7 mouse cellular contexts compared by ENCODE assay signal in genomic region chr6:113377496-113378385, GRCm38 (mm10). TPM values are rescaled to one million over a fixed set of nuclear protein-coding genes. Genes with fewer than 3 reads are reported as not detected.
DNase-seq lines count a peak whose midpoint lies in the region; ATAC-seq and TF ChIP-seq lines count a peak whose summit lies in the region.

TSS of gene Tada3 (minus strand) at chr6:113377883.
TSS of gene Arpc4 (plus strand) at chr6:113378115.

- intact Hi-C loops in left cerebral cortex, postnatal 4 days (cut with DNase I): no loop called here

- TF ChIP-seq CTCF in intestine, postnatal 0 days (IDR thresholded peaks at IDR 0.05; ENCODE audit: low read depth): peak; percentile 48; the same call in 1 of the 2 replicates
- TF ChIP-seq CTCF in small intestine, adult 2 months (IDR thresholded peaks at IDR 0.05; ENCODE audit: extremely low read depth, insufficient read length, insufficient replicate concordance, low read depth, low read length): no peak

- H3K36me3 ChIP-seq in embryonic facial prominence, embryonic 10.5 days (replicated peaks): peaks cover 64% of the 10 kb centered on the region
- H3K36me3 ChIP-seq in intestine, postnatal 0 days (ENCODE audit: control insufficient read depth, insufficient read depth): peaks cover 53% of the 10 kb centered on the region
- peaks cover 51% of the 10 kb centered on the region for H3K36me3 ChIP-seq in midbrain, embryonic 12.5 days
- peaks cover 39% of the 10 kb centered on the region for H3K36me3 ChIP-seq in small intestine, adult 2 months (ENCODE audit: control insufficient read depth, insufficient read depth, low read length)

- no peaks in the 10 kb centered on the region for H3K27me3 ChIP-seq in embryonic facial prominence, embryonic 10.5 days (replicated peaks; ENCODE audit: low read depth, poor library complexity, severe bottlenecking)
- no peaks in the 10 kb centered on the region for H3K27me3 ChIP-seq in intestine, postnatal 0 days (replicated peaks; ENCODE audit: control insufficient read depth, insufficient read depth, low read length)
- no peaks in the 10 kb centered on the region for H3K27me3 ChIP-seq in midbrain, embryonic 12.5 days
- H3K27me3 ChIP-seq in small intestine, adult 2 months (ENCODE audit: control insufficient read depth, insufficient read depth, low read length): no peaks in the 10 kb centered on the region

- DNase-seq in adrenal gland, postnatal 10 days: peak; percentile 92
- peak; percentile 94 for DNase-seq in embryonic facial prominence, embryonic 10.5 days (ENCODE audit: low spot score)
- DNase-seq in gonadal fat pad, adult 2 months (ENCODE audit: low read depth): peak; percentile 78
- DNase-seq in left cerebral cortex, postnatal 4 days: peak; percentile 93

- H3K4me3 ChIP-seq in embryonic facial prominence, embryonic 10.5 days: peak within 1 kb of the TSS; percentile 86
- peak within 1 kb of the TSS; percentile 99 for H3K4me3 ChIP-seq in intestine, postnatal 0 days (ENCODE audit: low read depth, low read length)
- H3K4me3 ChIP-seq in midbrain, embryonic 12.5 days: peak within 1 kb of the TSS; percentile 90
- H3K4me3 ChIP-seq in small intestine, adult 2 months (ENCODE audit: low read depth, low read length): peak within 1 kb of the TSS; percentile 71

- H3K4me1 ChIP-seq in embryonic facial prominence, embryonic 10.5 days: peaks cover 24% of the 10 kb centered on the region
- H3K4me1 ChIP-seq in intestine, postnatal 0 days (replicated peaks; ENCODE audit: control insufficient read depth, insufficient read depth, low read length): no peaks in the 10 kb centered on the region
- H3K4me1 ChIP-seq in midbrain, embryonic 12.5 days: peaks cover 21% of the 10 kb centered on the region
- peaks cover 14% of the 10 kb centered on the region for H3K4me1 ChIP-seq in small intestine, adult 2 months (ENCODE audit: control insufficient read depth, insufficient read depth, insufficient read length, low read length)

- H3K27ac ChIP-seq in embryonic facial prominence, embryonic 10.5 days (replicated peaks): peak within 1 kb of the TSS; percentile 99
- H3K27ac ChIP-seq in intestine, postnatal 0 days (ENCODE audit: low read depth, low read length): peak within 1 kb of the TSS; percentile 90
- H3K27ac ChIP-seq in midbrain, embryonic 12.5 days (replicated peaks): peak within 1 kb of the TSS; percentile 95
- peak within 1 kb of the TSS; percentile 98 for H3K27ac ChIP-seq in small intestine, adult 2 months (ENCODE audit: insufficient read depth, low read depth, low read length)

- ATAC-seq in intestine, postnatal 0 days: peak; percentile 96
- peak; percentile 94 for ATAC-seq in midbrain, embryonic 12.5 days (ENCODE audit: low FRiP score, low read depth)

- peak within 1 kb of the TSS; percentile 84 for H3K4me2 ChIP-seq in intestine, postnatal 0 days (replicated peaks; ENCODE audit: low read depth)
- peak within 1 kb of the TSS; percentile 98 for H3K4me2 ChIP-seq in midbrain, embryonic 12.5 days (replicated peaks)

- WGBS in embryonic facial prominence, embryonic 10.5 days: under 1% methylated on average over 61 of the region's 61 CpGs
- WGBS in intestine, postnatal 0 days: under 1% methylated on average over 61 of the region's 61 CpGs
- WGBS in midbrain, embryonic 12.5 days: under 1% methylated on average over 58 of the region's 61 CpGs
- WGBS in small intestine, adult 2 months: under 1% methylated on average over 61 of the region's 61 CpGs

- TF ChIP-seq POLR2A in small intestine, adult 2 months (IDR thresholded peaks at IDR 0.05; ENCODE audit: low read depth, low read length): peak; percentile 66

- H3K9me3 ChIP-seq in embryonic facial prominence, embryonic 10.5 days: no peaks in the 10 kb centered on the region
- H3K9me3 ChIP-seq in intestine, postnatal 0 days (ENCODE audit: control insufficient read depth): no peaks in the 10 kb centered on the region
- H3K9me3 ChIP-seq in midbrain, embryonic 12.5 days: no peaks in the 10 kb centered on the region

- H3K9ac ChIP-seq in intestine, postnatal 0 days (ENCODE audit: low read depth, low read length): peak within 1 kb of the TSS; percentile 93
- H3K9ac ChIP-seq in midbrain, embryonic 12.5 days (replicated peaks): peak within 1 kb of the TSS; percentile 94

RNA-seq across cellular contexts. Expression of gene Tada3, which starts in this region (rescaled TPM):
- total RNA-seq in adrenal gland, postnatal 10 days (2021): 10 to 100 TPM; 30.5 to 37.1 TPM
- polyA plus RNA-seq in embryonic facial prominence, embryonic 10.5 days (2016; fragmentation: Nextera tagmentation; extraction: Ambion mirVana): 48.1 and 48.4 TPM in 2 replicates
- 25.7 and 29.9 TPM in 2 replicates for polyA plus RNA-seq in gonadal fat pad, adult 2 months (2012; rRNA removed)
- polyA plus RNA-seq in intestine, postnatal 0 days (2015; fragmentation: Nextera tagmentation; extraction: Ambion mirVana): 19.7 and 23.5 TPM in 2 replicates
- 10 to 100 TPM; 64.4 to 68.2 TPM for total RNA-seq in left cerebral cortex, postnatal 4 days (2021)
- polyA plus RNA-seq in midbrain, embryonic 12.5 days (2016; fragmentation: Nextera tagmentation; extraction: Ambion mirVana): 63.2 and 64.5 TPM in 2 replicates
- polyA plus RNA-seq in small intestine, adult 2 months (2012; rRNA removed): 10.9 and 24.5 TPM in 2 replicates

RNA-seq across cellular contexts. Expression of gene Arpc4, which starts in this region (rescaled TPM):
- total RNA-seq in adrenal gland, postnatal 10 days (2021): 100 to 1,000 TPM; 181 to 183 TPM
- polyA plus RNA-seq in embryonic facial prominence, embryonic 10.5 days (2016; fragmentation: Nextera tagmentation; extraction: Ambion mirVana): 377 and 387 TPM in 2 replicates
- polyA plus RNA-seq in gonadal fat pad, adult 2 months (2012; rRNA removed): 67.1 and 83.2 TPM in 2 replicates
- 409 and 418 TPM in 2 replicates for polyA plus RNA-seq in intestine, postnatal 0 days (2015; fragmentation: Nextera tagmentation; extraction: Ambion mirVana)
- 100 to 1,000 TPM; 288 to 299 TPM for total RNA-seq in left cerebral cortex, postnatal 4 days (2021)
- polyA plus RNA-seq in midbrain, embryonic 12.5 days (2016; fragmentation: Nextera tagmentation; extraction: Ambion mirVana): 332 and 360 TPM in 2 replicates
- 45.9 and 96.0 TPM in 2 replicates for polyA plus RNA-seq in small intestine, adult 2 months (2012; rRNA removed)

Comparison
In these comparisons a context has a peak if more than half of its experiments do, and no peak if none do; other contexts are left out.
1. Peak in every context shown above with its lines: DNase-seq, ATAC-seq, H3K4me3 ChIP-seq and H3K27ac ChIP-seq.